Mouse (Mus musculus) forebrain, postnatal 0 days (tissue): ENCODE measurements around the gene Zfp385b. TPM values are rescaled to one million over a fixed set of nuclear protein-coding genes. Genes with fewer than 3 reads are reported as not detected.
A peak's percentile ranks its signal among the peaks of the same experiment; 100 is the strongest.

Experiments used
- ATAC-seq: fragments of 200-750 bp; cut with Nextera tagmentation; 2 replicates; pipeline ENCODE4 v1.8.0; 2017; ENCODE audit warnings: mild to moderate bottlenecking, moderate library complexity
- DNase-seq: peaks from one replicate; pipeline ENCODE4 v3.0.0-alpha.2; 2015
- H3K27ac ChIP-seq: fragments of 300-500 bp; sonication (generic); 2 replicates; pipeline ENCODE4 v1.5.1; 2014; ENCODE audit warnings: low read depth, mild to moderate bottlenecking, antibody characterized with exemption, low read length, moderate library complexity, mixed read lengths
- H3K27me3 ChIP-seq: fragments of 300-500 bp; sonication (generic); 2 replicates; pipeline ENCODE4 v1.6.1; 2014; ENCODE audit warnings: mild to moderate bottlenecking, low read length, mixed read lengths; ENCODE audit not compliant: insufficient read depth
- H3K36me3 ChIP-seq: fragments of 300-500 bp; sonication (generic); 2 replicates; pipeline ENCODE4 v1.6.1; 2014; ENCODE audit warnings: mild to moderate bottlenecking, moderate library complexity; ENCODE audit not compliant: insufficient read depth
- H3K4me1 ChIP-seq: fragments of 300-500 bp; sonication (generic); 2 replicates; pipeline ENCODE4 v1.6.1; 2014; ENCODE audit warnings: antibody characterized with exemption; ENCODE audit not compliant: insufficient read depth
- H3K4me2 ChIP-seq: fragments of 300-500 bp; sonication (generic); 2 replicates; pipeline ENCODE4 v1.6.1; 2014; ENCODE audit warnings: low read depth, mild to moderate bottlenecking, moderate library complexity
- H3K4me3 ChIP-seq: fragments of 300-500 bp; sonication (generic); 2 replicates; pipeline ENCODE4 v1.5.1; 2014; ENCODE audit warnings: low read depth, low read length, mixed read lengths
- H3K9ac ChIP-seq: fragments of 300-500 bp; sonication (generic); 2 replicates; pipeline ENCODE4 v1.6.1; 2014; ENCODE audit warnings: mild to moderate bottlenecking
- H3K9me3 ChIP-seq: fragments of 300-500 bp; sonication (generic); 2 replicates; pipeline ENCODE4 v1.6.1; 2016; ENCODE audit warnings: low read length
- CTCF ChIP-seq: sonication (generic); IDR thresholded peaks from 2 replicates; pipeline ENCODE4 v1.5.1; 2016; ENCODE audit warnings: antibody characterized with exemption, control low read depth, low read depth
- WGBS: fragments of 180-500 bp; shearing (Covaris S2); extraction: QIAGEN DNeasy Blood & Tissue Kit; methylation state at CpG from one replicate; pipeline ENCODE4 v1.1.7; 2014; 5-methylcytosine and 5-hydroxymethylcytosine counted together
- polyA plus RNA-seq: library from polyadenylated mRNA; unstranded; fragments of >200 nt; fragmentation: Nextera tagmentation; extraction: Ambion mirVana; gene quantifications from 2 replicates; pipeline ENCODE4 v1.2.1, GENCODE M21; 2015
- total RNA-seq: library from RNA; depleted of rRNA; stranded (reverse); fragments of >200 nt; gene quantifications from 2 replicates; pipeline ENCODE4 v1.2.3, GENCODE M21; 2014

Zfp385b gene
- total and polyA plus RNA-seq, 2 experiments from 2014 or later = 10.0 to 20.4 TPM

- 89% methylated on average over 2 of the region's 2 CpGs for WGBS
- Histone ChIP-seq H3K36me3 (no peaks in the 10 kb centered on the region), H3K4me1 (no peaks in the 10 kb centered on the region), H3K27ac (no peak overlapping the region), H3K4me3 (no peak overlapping the region), H3K27me3 (no peaks in the 10 kb centered on the region), H3K4me2 (no peak overlapping the region), H3K9ac (no peak overlapping the region), H3K9me3 (no peaks in the 10 kb centered on the region)
- TF ChIP-seq CTCF = no peak
- ATAC-seq (no peak), DNase-seq (no peak)
These were observed 378.8 kb downstream of the Zfp385b start for GRCm38 (mm10) chr2:77440591-77440990.

GRCm38 (mm10) chr2:77436241-77436759, 383.1 kb downstream of the Zfp385b start:
- 36% methylated on average over 9 of the region's 9 CpGs for WGBS
- ATAC-seq (no peak), DNase-seq (no peak)

GRCm38 (mm10) chr2:77419476-77419875, 400.0 kb downstream of the Zfp385b start:
- ATAC-seq = no peak
- H3K27ac ChIP-seq = no peak overlapping the region
- no peaks in the 10 kb centered on the region for H3K4me1 ChIP-seq
- no peak overlapping the region for H3K9ac ChIP-seq
- no peak overlapping the region for H3K4me2 ChIP-seq
- no peak for TF ChIP-seq CTCF
- no peaks in the 10 kb centered on the region for H3K27me3 ChIP-seq
- no peak overlapping the region for H3K4me3 ChIP-seq
- DNase-seq = no peak
- 52% methylated on average over 10 of the region's 10 CpGs for WGBS
- no peaks in the 10 kb centered on the region for H3K9me3 ChIP-seq
- no peaks in the 10 kb centered on the region for H3K36me3 ChIP-seq

More at GRCm38 (mm10) chr2:77436241-77436759, 383.1 kb downstream of the Zfp385b start:
- H3K4me2 ChIP-seq = no peak overlapping the region
- no peak overlapping the region for H3K9ac ChIP-seq
- no peaks in the 10 kb centered on the region for H3K27me3 ChIP-seq
- H3K9me3 ChIP-seq = no peaks in the 10 kb centered on the region
- no peaks in the 10 kb centered on the region for H3K36me3 ChIP-seq
- H3K4me3 ChIP-seq = no peak overlapping the region
- TF ChIP-seq CTCF = no peak
- no peaks in the 10 kb centered on the region for H3K4me1 ChIP-seq
- no peak overlapping the region for H3K27ac ChIP-seq

GRCm38 (mm10) chr2:77418078-77418477, 401.4 kb downstream of the Zfp385b start:
- no peak for TF ChIP-seq CTCF
- Histone ChIP-seq H3K4me1 (no peaks in the 10 kb centered on the region), H3K4me3 (no peak overlapping the region), H3K9ac (no peak overlapping the region), H3K27ac (no peak overlapping the region), H3K9me3 (no peaks in the 10 kb centered on the region), H3K36me3 (no peaks in the 10 kb centered on the region), H3K27me3 (no peaks in the 10 kb centered on the region), H3K4me2 (no peak overlapping the region)
- no peak for DNase-seq
- ATAC-seq = peak; percentile 43; the same call in 1 of the 2 replicates
- 37% methylated on average over 5 of the region's 5 CpGs for WGBS

GRCm38 (mm10) chr2:77412171-77412570, 407.3 kb downstream of the Zfp385b start:
- 93% methylated on average over 9 of the region's 9 CpGs for WGBS
- no peaks in the 10 kb centered on the region for H3K4me1 ChIP-seq
- DNase-seq = no peak
- no peak for ATAC-seq
- no peaks in the 10 kb centered on the region for H3K27me3 ChIP-seq
- H3K27ac ChIP-seq = no peak overlapping the region
- H3K4me3 ChIP-seq = no peak overlapping the region
- H3K9ac ChIP-seq = no peak overlapping the region
- no peak overlapping the region for H3K4me2 ChIP-seq
- no peak for TF ChIP-seq CTCF
- H3K36me3 ChIP-seq = peaks cover 3% of the 10 kb centered on the region; the same call in 1 of the 2 replicates
- H3K9me3 ChIP-seq = no peaks in the 10 kb centered on the region

GRCm38 (mm10) chr2:77411612-77412011, 407.8 kb downstream of the Zfp385b start:
- no peaks in the 10 kb centered on the region for H3K9me3 ChIP-seq
- ATAC-seq = no peak
- TF ChIP-seq CTCF = no peak
- no peak overlapping the region for H3K4me3 ChIP-seq
- H3K27me3 ChIP-seq = no peaks in the 10 kb centered on the region
- no peaks in the 10 kb centered on the region for H3K4me1 ChIP-seq
- DNase-seq = no peak
- H3K4me2 ChIP-seq = no peak overlapping the region
- H3K36me3 ChIP-seq = peaks cover 3% of the 10 kb centered on the region; the same call in 1 of the 2 replicates
- WGBS = 85% methylated on average over 13 of the region's 13 CpGs
- H3K27ac ChIP-seq = no peak overlapping the region
- no peak overlapping the region for H3K9ac ChIP-seq

GRCm38 (mm10) chr2:77409521-77410135, 409.8 kb downstream of the Zfp385b start:
- TF ChIP-seq CTCF = no peak

More at GRCm38 (mm10) chr2:77409521-77410135, 409.8 kb downstream of the Zfp385b start:
- peaks cover 3% of the 10 kb centered on the region; the same call in 1 of the 2 replicates for H3K36me3 ChIP-seq
- H3K4me2 ChIP-seq = no peak overlapping the region
- no peaks in the 10 kb centered on the region for H3K9me3 ChIP-seq
- H3K27ac ChIP-seq = no peak overlapping the region
- 57% methylated on average over 5 of the region's 5 CpGs for WGBS
- H3K4me3 ChIP-seq = no peak overlapping the region
- ATAC-seq (no peak; the same call in 1 of the 2 replicates), DNase-seq (no peak)
- no peaks in the 10 kb centered on the region for H3K27me3 ChIP-seq
- H3K9ac ChIP-seq = no peak overlapping the region
- H3K4me1 ChIP-seq = no peaks in the 10 kb centered on the region
